In the genomic region with DNA sequence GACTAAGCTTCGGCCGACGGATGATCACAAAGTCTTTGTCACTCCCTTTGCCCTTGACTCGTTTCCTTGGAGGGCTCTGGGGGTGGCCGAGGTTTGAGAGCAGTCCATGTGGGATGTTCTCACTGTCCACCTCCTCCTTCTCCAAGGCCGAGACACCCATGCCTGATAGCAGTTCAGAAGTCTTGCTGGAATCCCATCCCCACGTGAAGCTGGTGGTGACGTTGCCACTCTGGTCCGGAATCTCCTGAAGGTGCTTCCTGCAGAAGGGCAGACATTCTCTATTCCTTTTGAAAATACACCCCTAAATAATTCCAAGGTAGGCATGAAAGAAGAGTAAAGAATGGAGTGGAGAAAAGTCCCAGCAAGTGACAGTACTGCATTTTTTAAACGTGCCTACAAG, we compare ENCODE assay signal across 8 mouse cellular contexts. TPM values are rescaled to one million over a fixed set of nuclear protein-coding genes. Genes with fewer than 3 reads are reported as not detected.
DNase-seq lines count a peak whose midpoint lies in the region; ATAC-seq and TF ChIP-seq lines count a peak whose summit lies in the region.

No protein-coding gene starts in this region.

- H3K9ac ChIP-seq in limb, embryonic 14.5 days (ENCODE audit: low read depth, low read length, severe bottlenecking), result peak overlapping the region; percentile 58
- peak overlapping the region; percentile 66 for H3K9ac ChIP-seq in stomach, embryonic 16.5 days (ENCODE audit: low read length)

- no peaks in the 10 kb centered on the region for H3K9me3 ChIP-seq in erythroblast, embryonic 14.5 days (ENCODE audit: control insufficient read depth, low read length)
- no peaks in the 10 kb centered on the region for H3K9me3 ChIP-seq in limb, embryonic 14.5 days (ENCODE audit: control insufficient read depth, low read length)
- H3K9me3 ChIP-seq in stomach, embryonic 16.5 days (replicated peaks; ENCODE audit: control insufficient read depth, low read length), result no peaks in the 10 kb centered on the region

- no peak for TF ChIP-seq CTCF in left cerebral cortex, adult 2 months (IDR thresholded peaks at IDR 0.05)
- no peak for TF ChIP-seq CTCF in bone marrow, adult 2 months (IDR thresholded peaks at IDR 0.05; ENCODE audit: control insufficient read depth, insufficient read depth, low read length)

- no peak for DNase-seq in left cerebral cortex, adult 2 months (ENCODE audit: extremely low spot score in 1 of 2, low spot score in 2 of 2)
- DNase-seq in left cerebral cortex, postnatal 10 days (ENCODE audit: extremely low spot score in 1 of 2, low spot score in 2 of 2), result no peak
- no peak for DNase-seq in limb, embryonic 14.5 days (ENCODE audit: low spot score)
- no peak for DNase-seq in T-cell, adult 2 months (ENCODE audit: low spot score)
- DNase-seq in adrenal gland, adult 2 months, result no peak

- no peaks in the 10 kb centered on the region for H3K27me3 ChIP-seq in erythroblast, embryonic 14.5 days (ENCODE audit: control insufficient read depth)
- H3K27me3 ChIP-seq in limb, embryonic 14.5 days (ENCODE audit: control insufficient read depth, insufficient read depth, low read length), result no peaks in the 10 kb centered on the region
- no peaks in the 10 kb centered on the region for H3K27me3 ChIP-seq in stomach, embryonic 16.5 days (ENCODE audit: control insufficient read depth, insufficient read depth, low read length)

- no peak for TF ChIP-seq POLR2A in bone marrow, adult 2 months (IDR thresholded peaks at IDR 0.05; ENCODE audit: borderline replicate concordance, control insufficient read depth, low read depth, low read length)
- no peak for TF ChIP-seq POLR2A in limb, embryonic 14.5 days (IDR thresholded peaks at IDR 0.05; ENCODE audit: borderline replicate concordance, extremely low read depth, insufficient read depth, insufficient read length)

- H3K27ac ChIP-seq in left cerebral cortex, adult 2 months, result no peak overlapping the region
- no peak overlapping the region for H3K27ac ChIP-seq in bone marrow, adult 2 months (ENCODE audit: control insufficient read depth, insufficient read depth, low read depth, low read length, poor library complexity)
- H3K27ac ChIP-seq in limb, embryonic 14.5 days (replicated peaks; ENCODE audit: low read depth, low read length), result no peak overlapping the region
- no peak overlapping the region for H3K27ac ChIP-seq in stomach, embryonic 16.5 days (ENCODE audit: low read length)

- intact Hi-C loops in left cerebral cortex, adult 2 months (cut with DNase I), result loop anchor here (5.0 kb wide), 1 partner anchor 1032 kb away; the partner anchor contains the start of gene Nup155
- intact Hi-C loops in left cerebral cortex, postnatal 10 days (cut with DNase I), result no loop called here

- peak overlapping the region; percentile 58 for H3K4me2 ChIP-seq in limb, embryonic 14.5 days (replicated peaks; ENCODE audit: low read depth, low read length, severe bottlenecking)
- peak overlapping the region; percentile 68 for H3K4me2 ChIP-seq in stomach, embryonic 16.5 days (ENCODE audit: low read depth, low read length)

- WGBS in bone marrow, adult 2 months, result 37% methylated on average over 10 of the region's 10 CpGs
- WGBS in limb, embryonic 14.5 days, result 26% methylated on average over 10 of the region's 10 CpGs
- WGBS in stomach, embryonic 16.5 days, result 21% methylated on average over 10 of the region's 10 CpGs

- H3K4me1 ChIP-seq in bone marrow, adult 2 months (ENCODE audit: control insufficient read depth, insufficient read depth, low read length), result no peaks in the 10 kb centered on the region; the same call in 1 of the 2 replicates
- peaks cover 41% of the 10 kb centered on the region for H3K4me1 ChIP-seq in erythroblast, embryonic 14.5 days (ENCODE audit: control insufficient read depth)
- peaks cover 9% of the 10 kb centered on the region for H3K4me1 ChIP-seq in limb, embryonic 14.5 days (ENCODE audit: control insufficient read depth, insufficient read depth, low read length)
- peaks cover 14% of the 10 kb centered on the region; the same call in 1 of the 2 replicates for H3K4me1 ChIP-seq in stomach, embryonic 16.5 days (ENCODE audit: control insufficient read depth, insufficient read depth, low read length)

- peak overlapping the region; percentile 91 for H3K4me3 ChIP-seq in left cerebral cortex, adult 2 months
- peak overlapping the region; percentile 69 for H3K4me3 ChIP-seq in bone marrow, adult 2 months (replicated peaks; ENCODE audit: control insufficient read depth, low read depth, low read length)
- peak overlapping the region; percentile 90 for H3K4me3 ChIP-seq in erythroblast, embryonic 14.5 days (replicated peaks)
- peak overlapping the region; percentile 70 for H3K4me3 ChIP-seq in limb, embryonic 14.5 days (replicated peaks; ENCODE audit: low read length)
- H3K4me3 ChIP-seq in stomach, embryonic 16.5 days (replicated peaks; ENCODE audit: low read length), result peak overlapping the region; percentile 64

- H3K36me3 ChIP-seq in erythroblast, embryonic 14.5 days (ENCODE audit: control insufficient read depth), result peaks cover 54% of the 10 kb centered on the region
- H3K36me3 ChIP-seq in limb, embryonic 14.5 days (ENCODE audit: control insufficient read depth, insufficient read depth, low read length), result peaks cover 35% of the 10 kb centered on the region
- 0 out of 2 replicates have a peak, but pooled peaks cover 3% of the 10 kb centered on the region for H3K36me3 ChIP-seq in stomach, embryonic 16.5 days (ENCODE audit: control insufficient read depth, insufficient read depth, low read length)

- no peak for ATAC-seq in limb, embryonic 14.5 days (ENCODE audit: low FRiP score, low read depth)
- ATAC-seq in stomach, embryonic 16.5 days (ENCODE audit: insufficient read depth, low FRiP score), result no peak

RNA-seq across cellular contexts. Expression of gene Lmbrd2, which starts 0.9 kb away (rescaled TPM):
- total RNA-seq in left cerebral cortex, adult 2 months (2021), result 10 to 100 TPM; 64.0 to 72.3 TPM
- 10 to 100 TPM; 60.0 to 63.3 TPM for total RNA-seq in left cerebral cortex, postnatal 10 days (2021)
- polyA plus RNA-seq in bone marrow, adult 2 months (2011; ENCODE audit: insufficient read depth, insufficient read length, low replicate concordance, missing spikeins), result 5.1 and 10.4 TPM in 2 replicates
- 0.01 and 0.10 TPM in 2 replicates for polyA plus RNA-seq in erythroblast, embryonic 14.5 days (2012)
- 7.4 and 7.6 TPM in 2 replicates for polyA plus RNA-seq in limb, embryonic 14.5 days (2012; rRNA removed)
- polyA plus RNA-seq in limb, embryonic 14.5 days (2014; fragmentation: Nextera tagmentation; extraction: Ambion mirVana), result 3.5 and 4.0 TPM in 2 replicates
- 2.8 and 3.2 TPM in 2 replicates for polyA plus RNA-seq in stomach, embryonic 16.5 days (2015; fragmentation: Nextera tagmentation; extraction: Ambion mirVana)
- 10 to 100 TPM; 24.8 to 27.5 TPM for total RNA-seq in adrenal gland, adult 2 months (2021)
- polyA plus RNA-seq in adrenal gland, adult 2 months (2012; rRNA removed), result 5.1 and 10.0 TPM in 2 replicates

RNA-seq across cellular contexts. Expression of gene Skp2, which starts 15.8 kb away (rescaled TPM):
- 1 to 10 TPM; 5.0 to 5.5 TPM for total RNA-seq in left cerebral cortex, adult 2 months (2021)
- 1 to 10 TPM; 5.9 to 6.0 TPM for total RNA-seq in left cerebral cortex, postnatal 10 days (2021)
- 6.4 and 8.0 TPM in 2 replicates for polyA plus RNA-seq in bone marrow, adult 2 months (2011; ENCODE audit: insufficient read depth, insufficient read length, low replicate concordance, missing spikeins)
- polyA plus RNA-seq in erythroblast, embryonic 14.5 days (2012), result 0.09 and 0.18 TPM in 2 replicates
- 45.4 and 46.5 TPM in 2 replicates for polyA plus RNA-seq in limb, embryonic 14.5 days (2012; rRNA removed)
- polyA plus RNA-seq in limb, embryonic 14.5 days (2014; fragmentation: Nextera tagmentation; extraction: Ambion mirVana), result 80.7 and 91.7 TPM in 2 replicates
- 44.0 and 50.3 TPM in 2 replicates for polyA plus RNA-seq in stomach, embryonic 16.5 days (2015; fragmentation: Nextera tagmentation; extraction: Ambion mirVana)
- 1 to 10 TPM; 2.3 to 3.2 TPM for total RNA-seq in adrenal gland, adult 2 months (2021)
- 0.57 and 0.89 TPM in 2 replicates for polyA plus RNA-seq in adrenal gland, adult 2 months (2012; rRNA removed)
